Mouse (Mus musculus) kidney, postnatal 0 days (tissue): ENCODE measurements around the gene Med12. TPM values are rescaled to one million over a fixed set of nuclear protein-coding genes. Genes with fewer than 3 reads are reported as not detected.

Experiments
- ATAC-seq: fragments of 200-750 bp; cut with Nextera tagmentation; replicated peaks from 2 replicates; pipeline ENCODE4 v1.8.0; 2017; ENCODE audit warnings: low read depth, moderate number of reproducible peaks, moderate TSS enrichment, moderate library complexity; ENCODE audit not compliant: low FRiP score
- DNase-seq: peaks from one replicate; pipeline ENCODE4 v3.0.0-alpha.2; 2016; ENCODE audit warnings: low spot score
- H3K27ac ChIP-seq: fragments of 300-500 bp; sonication (generic); 2 replicates; pipeline ENCODE4 v1.5.1; 2014; ENCODE audit warnings: mild to moderate bottlenecking
- H3K27me3 ChIP-seq: fragments of 300-500 bp; sonication (generic); 2 replicates; pipeline ENCODE4 v1.6.1; 2014; ENCODE audit warnings: low read length, mixed read lengths; ENCODE audit not compliant: insufficient read depth
- H3K36me3 ChIP-seq: fragments of 300-500 bp; sonication (generic); 2 replicates; pipeline ENCODE4 v1.6.1; 2014; ENCODE audit warnings: low read length, mixed read lengths; ENCODE audit not compliant: insufficient read depth
- H3K4me1 ChIP-seq: fragments of 300-500 bp; sonication (generic); replicated peaks from 2 replicates; pipeline ENCODE4 v1.6.1; 2014; ENCODE audit warnings: antibody characterized with exemption, low read length, mixed read lengths; ENCODE audit not compliant: insufficient read depth
- H3K4me2 ChIP-seq: fragments of 300-500 bp; sonication (generic); 2 replicates; pipeline ENCODE4 v1.6.1; 2014; ENCODE audit warnings: mild to moderate bottlenecking, low read length, moderate library complexity, mixed read lengths
- H3K4me3 ChIP-seq: fragments of 300-500 bp; sonication (generic); replicated peaks from 2 replicates; pipeline ENCODE4 v1.5.1; 2014; ENCODE audit warnings: low read depth, low read length
- H3K9ac ChIP-seq: fragments of 300-500 bp; sonication (generic); 2 replicates; pipeline ENCODE4 v1.6.1; 2014; ENCODE audit warnings: low read depth, low read length
- H3K9me3 ChIP-seq: fragments of 300-500 bp; sonication (generic); replicated peaks from 2 replicates; pipeline ENCODE4 v1.6.1; 2016; ENCODE audit warnings: low read length, inconsistent platforms, mixed read lengths
- CTCF ChIP-seq: IDR thresholded peaks from 2 replicates; pipeline ENCODE4 v1.5.1; 2016; ENCODE audit warnings: antibody characterized with exemption, low read depth, mild to moderate bottlenecking, moderate library complexity
- WGBS: fragments of 180-500 bp; shearing (Covaris S2); extraction: QIAGEN DNeasy Blood & Tissue Kit; methylation state at CpG from one replicate; pipeline ENCODE4 v1.1.7; 2014; 5-methylcytosine and 5-hydroxymethylcytosine counted together
- polyA plus RNA-seq: library from polyadenylated mRNA; unstranded; fragments of >200 nt; fragmentation: Nextera tagmentation; extraction: Ambion mirVana; gene quantifications from 2 replicates; pipeline ENCODE4 v1.2.1, GENCODE M21; 2015

Gene Med12
- polyA plus RNA-seq, 1 experiment from 2014 or later, result 19.8 TPM

DNA sequence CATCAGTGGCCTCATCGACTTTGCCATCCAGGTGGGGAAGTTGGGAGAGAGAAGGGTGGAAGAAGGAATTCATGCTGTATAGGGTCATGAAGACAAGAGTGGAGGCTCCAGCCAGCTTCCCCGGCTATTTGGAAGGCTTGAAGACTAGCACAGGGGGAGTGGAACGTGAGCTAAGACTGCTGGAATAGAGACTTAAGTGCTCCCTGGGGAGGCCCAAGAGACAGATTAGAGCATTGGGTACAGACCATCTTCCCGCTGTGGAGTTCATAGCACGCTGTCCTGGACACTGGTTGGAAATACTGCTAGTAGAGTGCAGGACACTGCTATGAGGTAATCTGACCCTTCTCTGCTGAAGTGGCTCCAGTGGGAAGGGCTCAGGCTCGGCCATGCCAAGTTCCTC lies 9.0 kb downstream of the Med12 start:
- Histone ChIP-seq H3K27me3 (no peaks in the 10 kb centered on the region), H3K4me2 (no peak overlapping the region), H3K4me1 (no peaks in the 10 kb centered on the region), H3K9me3 (no peaks in the 10 kb centered on the region), H3K27ac (no peak overlapping the region), H3K4me3 (no peak overlapping the region), H3K9ac (no peak overlapping the region), H3K36me3 (0 out of 2 replicates have a peak, but pooled peaks cover 2% of the 10 kb centered on the region)
- ATAC-seq (no peak), DNase-seq (no peak)
- TF ChIP-seq CTCF, result no peak
- WGBS, result 72% methylated on average over 6 of the region's 6 CpGs

DNA sequence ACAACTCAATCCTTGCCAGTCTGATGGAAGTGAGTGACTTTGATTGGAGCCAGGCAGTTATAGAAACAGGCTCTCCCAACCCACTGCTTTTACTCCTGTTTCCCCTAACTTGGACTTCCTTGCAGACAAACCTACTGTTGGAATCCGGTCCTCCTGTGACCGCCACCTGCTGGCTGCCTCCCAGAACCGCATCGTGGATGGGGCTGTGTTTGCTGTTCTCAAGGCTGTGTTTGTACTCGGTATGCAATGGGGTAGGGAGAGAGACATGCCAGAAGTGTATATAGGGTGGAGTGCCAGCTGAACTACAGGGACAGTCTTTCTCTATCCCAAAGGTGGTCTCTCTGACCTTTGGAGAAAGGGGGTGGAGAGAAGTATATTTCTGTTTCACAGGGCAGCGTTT lies 11.7 kb downstream of the Med12 start:
- ATAC-seq (no peak), DNase-seq (peak; percentile 63)
- peak; percentile 84 for TF ChIP-seq CTCF
- Histone ChIP-seq H3K9me3 (no peaks in the 10 kb centered on the region), H3K4me1 (no peaks in the 10 kb centered on the region), H3K36me3 (peaks cover 10% of the 10 kb centered on the region; the same call in 1 of the 2 replicates), H3K4me2 (no peak overlapping the region), H3K27ac (no peak overlapping the region), H3K4me3 (no peak overlapping the region), H3K27me3 (no peaks in the 10 kb centered on the region), H3K9ac (no peak overlapping the region)
- WGBS, result 31% methylated on average over 6 of the region's 6 CpGs

DNA sequence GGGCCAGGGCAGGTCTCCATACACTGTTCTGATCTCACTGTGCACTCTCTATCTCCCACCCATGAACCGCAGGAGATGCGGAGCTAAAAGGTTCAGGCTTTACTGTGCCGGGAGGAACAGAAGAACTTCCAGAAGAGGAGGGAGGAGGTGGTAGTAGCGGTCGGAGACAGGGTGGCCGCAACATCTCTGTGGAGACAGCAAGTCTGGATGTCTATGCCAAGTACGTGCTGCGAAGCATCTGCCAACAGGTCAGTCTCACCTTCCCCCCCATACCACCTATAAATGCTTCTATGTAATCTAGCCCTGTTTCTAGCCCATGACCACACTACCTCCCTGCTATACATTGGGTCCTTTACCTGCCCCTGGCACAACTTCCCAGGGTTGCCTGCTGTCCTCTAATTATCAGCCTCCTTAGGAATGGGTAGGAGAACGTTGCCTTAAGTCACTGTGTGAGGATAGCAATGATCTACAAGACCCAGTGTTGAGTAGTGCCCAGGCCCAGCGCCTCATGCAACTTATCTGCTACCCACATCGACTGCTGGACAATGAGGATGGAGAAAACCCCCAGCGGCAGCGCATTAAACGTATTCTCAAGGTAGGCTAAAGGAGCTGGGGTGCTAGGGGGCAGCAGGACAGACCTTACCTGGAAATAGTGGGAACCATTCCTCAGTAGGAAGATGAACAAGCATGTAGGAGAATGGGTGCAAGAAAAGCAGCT lies 12.3 kb downstream of the Med12 start:
- no peak overlapping the region for H3K4me3 ChIP-seq
- no peak overlapping the region for H3K27ac ChIP-seq
- H3K4me1 ChIP-seq, result no peaks in the 10 kb centered on the region
- no peak for DNase-seq
- no peak overlapping the region for H3K4me2 ChIP-seq
- no peaks in the 10 kb centered on the region for H3K9me3 ChIP-seq
- H3K36me3 ChIP-seq, result peaks cover 11% of the 10 kb centered on the region; the same call in 1 of the 2 replicates
- ATAC-seq, result no peak
- TF ChIP-seq CTCF, result no peak
- no peaks in the 10 kb centered on the region for H3K27me3 ChIP-seq
- H3K9ac ChIP-seq, result no peak overlapping the region
- WGBS, result 91% methylated on average over 14 of the region's 14 CpGs

DNA sequence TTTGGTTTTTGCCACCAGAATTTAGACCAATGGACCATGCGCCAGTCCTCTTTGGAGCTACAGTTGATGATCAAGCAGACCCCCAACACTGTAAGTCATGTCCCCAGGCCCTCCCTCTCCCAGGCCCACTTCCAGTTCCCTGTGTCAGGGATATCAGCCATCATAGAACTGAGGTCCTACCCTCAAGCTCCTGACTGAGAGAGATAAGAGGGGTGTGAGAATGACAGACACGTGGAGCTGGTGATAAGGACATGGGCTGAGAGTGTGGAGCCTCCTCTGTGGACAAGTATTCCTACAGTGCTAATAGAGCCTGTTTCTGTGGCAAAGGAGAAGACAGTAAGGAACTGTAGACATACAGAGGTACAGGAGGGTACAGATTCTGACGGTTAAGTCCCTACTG lies 13.7 kb downstream of the Med12 start:
- WGBS, result 93% methylated on average over 3 of the region's 3 CpGs
- Histone ChIP-seq H3K27ac (no peak overlapping the region), H3K4me1 (no peaks in the 10 kb centered on the region), H3K27me3 (no peaks in the 10 kb centered on the region), H3K9ac (no peak overlapping the region), H3K36me3 (peaks cover 18% of the 10 kb centered on the region; the same call in 1 of the 2 replicates), H3K4me2 (no peak overlapping the region), H3K9me3 (no peaks in the 10 kb centered on the region), H3K4me3 (no peak overlapping the region)
- TF ChIP-seq CTCF, result no peak
- DNase-seq (no peak), ATAC-seq (no peak)

DNA sequence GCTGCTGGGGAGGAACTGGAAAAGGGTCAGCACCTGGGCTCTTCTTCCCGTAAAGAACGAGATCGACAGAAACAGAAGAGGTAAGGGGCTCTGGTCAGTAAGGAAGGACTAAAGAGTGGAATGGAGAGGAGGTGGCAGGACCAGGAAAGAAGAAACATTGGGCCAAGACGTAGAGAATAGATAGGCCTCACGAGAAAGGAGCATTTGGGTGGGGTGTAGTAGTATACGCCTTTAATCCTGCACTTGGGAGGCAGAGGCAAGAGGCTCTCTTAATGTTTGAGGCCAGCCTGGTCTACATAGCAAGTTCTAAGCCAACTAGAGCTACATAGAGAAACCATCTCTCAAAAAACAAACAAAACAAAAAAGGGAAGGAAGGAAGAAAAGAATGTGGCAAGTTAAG lies 14.6 kb downstream of the Med12 start:
- Histone ChIP-seq H3K4me2 (no peak overlapping the region), H3K36me3 (peaks cover 27% of the 10 kb centered on the region; the same call in 1 of the 2 replicates), H3K4me3 (no peak overlapping the region), H3K9me3 (no peaks in the 10 kb centered on the region), H3K9ac (no peak overlapping the region), H3K4me1 (no peaks in the 10 kb centered on the region), H3K27me3 (no peaks in the 10 kb centered on the region), H3K27ac (no peak overlapping the region)
- ATAC-seq (no peak), DNase-seq (no peak)
- WGBS, result 90% methylated on average over 6 of the region's 6 CpGs
- TF ChIP-seq CTCF, result no peak

DNA sequence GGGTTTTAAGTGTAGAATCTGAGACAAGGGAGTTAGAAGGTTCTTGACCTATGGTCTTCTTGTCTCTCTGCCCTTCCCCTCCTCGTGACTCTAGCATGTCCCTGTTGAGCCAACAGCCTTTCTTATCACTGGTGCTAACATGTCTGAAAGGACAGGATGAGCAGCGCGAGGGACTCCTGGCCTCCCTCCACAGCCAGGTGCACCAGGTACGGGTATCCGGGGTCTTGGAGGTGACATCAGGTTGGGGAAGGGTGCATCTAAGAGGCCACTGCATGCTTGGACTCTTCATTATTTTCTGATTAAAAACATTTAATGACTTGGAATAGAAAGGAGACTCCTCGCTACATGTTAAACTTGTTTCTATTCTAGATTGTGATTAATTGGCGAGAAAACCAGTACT lies 15.2 kb downstream of the Med12 start:
- DNase-seq (no peak), ATAC-seq (no peak)
- Histone ChIP-seq H3K9ac (no peak overlapping the region), H3K27me3 (no peaks in the 10 kb centered on the region), H3K4me3 (no peak overlapping the region), H3K4me1 (no peaks in the 10 kb centered on the region), H3K27ac (no peak overlapping the region), H3K4me2 (no peak overlapping the region), H3K9me3 (no peaks in the 10 kb centered on the region), H3K36me3 (peaks cover 27% of the 10 kb centered on the region; the same call in 1 of the 2 replicates)
- WGBS, result 91% methylated on average over 7 of the region's 7 CpGs
- TF ChIP-seq CTCF, result no peak
